Mouse (Mus musculus): ENCODE results near the gene Gm8220.
"Not testable (repeated sequence)": the region's sequence is repeated elsewhere in the genome, so short reads cannot be mapped to it uniquely, and the experiment has no call there.

Gene Gm8220

GRCm38 (mm10) chr14:44285280-44285679 is at the start of gene Gm8220:
Gene Gm8220 (plus strand): TSS chr14:44285580.
- in situ Hi-C loops (cut with MboI; ENCODE audit: low pct_unique_long_range_greater_than_20kb in 1 of 2, low sequenced_read_pairs in 2 of 2, unreplicated experiment in 1 of 2): not testable (repeated sequence)

- in situ Hi-C loops (cut with MboI; ENCODE audit: low pct_unique_long_range_greater_than_20kb in 1 of 2, low sequenced_read_pairs in 2 of 2, unreplicated experiment in 1 of 2): no loop called here
Observed at GRCm38 (mm10) chr14:44248039-44248438, 37.3 kb upstream of the Gm8220 start.

- in situ Hi-C loops (cut with MboI; ENCODE audit: low pct_unique_long_range_greater_than_20kb in 1 of 2, low sequenced_read_pairs in 2 of 2, unreplicated experiment in 1 of 2): not testable (repeated sequence)
Observed at GRCm38 (mm10) chr14:44312049-44312448, 26.7 kb downstream of the Gm8220 start.

- in situ Hi-C loops (cut with MboI; ENCODE audit: low pct_unique_long_range_greater_than_20kb in 1 of 2, low sequenced_read_pairs in 2 of 2, unreplicated experiment in 1 of 2): not testable (repeated sequence)
Observed at GRCm38 (mm10) chr14:44338484-44338883, 53.1 kb downstream of the Gm8220 start, which contains the start of gene Gm5930. Gene Gm5930 (minus strand): TSS chr14:44338584.
